Mouse (Mus musculus) mammary gland, adult 2 months (tissue): Measurements from ENCODE around the gene Tle4. TPM values are rescaled to one million over a fixed set of nuclear protein-coding genes. Genes with fewer than 3 reads are reported as not detected.

Experiments used
- polyA plus RNA-seq: library from polyadenylated mRNA; depleted of rRNA; stranded (reverse); fragments of >200 nt; gene quantifications from 2 replicates; pipeline ENCODE4 v1.2.3, GENCODE M21; 2012; ENCODE audit warnings: low replicate concordance; rRNA removed

Tle4 gene
- 11.6 and 12.6 TPM in 2 replicates for polyA plus RNA-seq

DNA sequence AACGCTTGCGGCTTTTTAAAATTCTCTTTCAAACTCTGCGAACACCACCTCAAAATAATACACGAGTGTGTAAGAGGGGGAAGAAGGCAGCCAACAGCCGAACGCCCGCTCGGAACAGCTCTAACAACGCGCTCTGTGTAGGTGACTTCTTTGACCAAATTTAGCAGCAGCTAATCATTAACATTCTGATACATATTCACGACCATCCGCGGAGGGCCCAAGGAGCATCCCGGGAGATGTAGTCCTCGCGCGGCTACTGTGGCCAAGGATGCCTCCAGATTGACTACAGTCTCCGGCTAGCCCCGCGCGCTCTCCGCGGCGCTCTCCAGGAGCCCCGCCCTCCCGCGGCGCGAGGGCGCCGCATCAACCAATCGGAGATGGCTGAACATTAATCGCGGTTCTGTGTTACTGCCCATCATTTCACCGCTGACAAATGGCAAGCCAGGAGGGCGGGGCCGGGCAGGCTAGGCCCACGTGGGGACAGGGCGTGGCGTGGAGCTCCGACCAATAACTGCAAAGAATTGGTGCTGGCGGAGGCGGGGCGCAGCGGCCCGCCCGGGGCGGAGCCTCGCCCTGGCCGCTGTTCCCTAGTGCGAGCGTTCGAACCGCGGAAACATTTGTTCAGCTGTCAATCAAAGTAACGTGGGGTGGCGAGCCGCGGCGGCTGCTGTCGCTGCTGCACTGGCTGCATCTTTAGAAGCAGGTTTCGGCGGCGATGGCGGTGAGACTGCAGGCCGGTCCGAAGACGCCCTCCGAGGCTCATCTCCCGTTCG, at the start of gene Tle4:
Gene Tle4 (minus strand): TSS at position 135 of the 773 bp plus-strand sequence.

